In the genomic region with DNA sequence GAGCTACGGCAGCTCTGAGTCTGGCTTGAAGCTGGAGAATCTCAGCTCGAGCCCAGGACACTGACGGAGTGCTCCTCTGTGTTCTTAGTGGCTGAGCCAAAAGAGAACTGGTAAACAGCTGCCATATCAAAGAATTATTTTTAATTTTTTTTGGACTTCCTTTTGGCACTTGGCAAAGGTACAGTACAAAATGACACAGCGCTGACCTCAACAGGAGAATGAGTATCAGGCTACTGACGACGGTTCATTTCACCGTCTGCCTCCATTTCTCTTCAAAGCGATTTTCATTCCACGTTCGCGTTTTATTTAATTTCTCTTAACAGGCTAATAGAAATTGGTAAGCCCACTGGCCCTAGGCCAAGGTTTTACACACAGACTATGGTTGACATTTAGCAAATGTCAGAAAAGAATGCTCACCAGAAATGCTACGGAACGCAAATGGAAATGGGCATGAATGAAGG, we compare ENCODE assay signal across 8 mouse cellular contexts.
DNase-seq lines count a peak whose midpoint lies in the region; ATAC-seq and TF ChIP-seq lines count a peak whose summit lies in the region.

No protein-coding gene starts in this region.

- no peaks in the 10 kb centered on the region for H3K9me3 ChIP-seq in forebrain, postnatal 0 days (ENCODE audit: low read length)
- no peaks in the 10 kb centered on the region for H3K9me3 ChIP-seq in forebrain, embryonic 15.5 days
- H3K9me3 ChIP-seq in midbrain, embryonic 14.5 days (ENCODE audit: control insufficient read depth, low read length), result no peaks in the 10 kb centered on the region
- H3K9me3 ChIP-seq in midbrain, embryonic 10.5 days (replicated peaks), result no peaks in the 10 kb centered on the region; the same call in 1 of the 2 replicates
- no peaks in the 10 kb centered on the region for H3K9me3 ChIP-seq in intestine, embryonic 15.5 days
- H3K9me3 ChIP-seq in stomach, postnatal 0 days (ENCODE audit: control insufficient read depth, low read length), result no peaks in the 10 kb centered on the region

- 0 out of 2 replicates have a peak, but pooled peaks cover 13% of the 10 kb centered on the region for H3K36me3 ChIP-seq in forebrain, postnatal 0 days (ENCODE audit: insufficient read depth)
- peaks cover 10% of the 10 kb centered on the region; the same call in 1 of the 2 replicates for H3K36me3 ChIP-seq in forebrain, embryonic 15.5 days
- H3K36me3 ChIP-seq in midbrain, embryonic 14.5 days (ENCODE audit: control insufficient read depth, insufficient read depth, low read length), result peaks cover 26% of the 10 kb centered on the region
- H3K36me3 ChIP-seq in midbrain, embryonic 10.5 days, result peaks cover 33% of the 10 kb centered on the region
- no peaks in the 10 kb centered on the region for H3K36me3 ChIP-seq in intestine, embryonic 15.5 days
- H3K36me3 ChIP-seq in stomach, postnatal 0 days (ENCODE audit: control insufficient read depth, insufficient read depth, low read length), result no peaks in the 10 kb centered on the region

- WGBS in forebrain, postnatal 0 days, result 61% methylated on average over 13 of the region's 13 CpGs
- 59% methylated on average over 13 of the region's 13 CpGs for WGBS in forebrain, embryonic 15.5 days
- WGBS in midbrain, embryonic 14.5 days, result 82% methylated on average over 13 of the region's 13 CpGs
- WGBS in midbrain, embryonic 10.5 days, result 93% methylated on average over 13 of the region's 13 CpGs
- 48% methylated on average over 13 of the region's 13 CpGs for WGBS in intestine, embryonic 15.5 days
- 29% methylated on average over 13 of the region's 13 CpGs for WGBS in stomach, postnatal 0 days

- H3K27ac ChIP-seq in forebrain, postnatal 0 days (ENCODE audit: low read depth, low read length), result no peak overlapping the region
- H3K27ac ChIP-seq in forebrain, embryonic 15.5 days (replicated peaks), result no peak overlapping the region
- H3K27ac ChIP-seq in midbrain, embryonic 14.5 days (replicated peaks; ENCODE audit: low read depth, low read length), result no peak overlapping the region
- H3K27ac ChIP-seq in midbrain, embryonic 10.5 days (replicated peaks), result no peak overlapping the region
- H3K27ac ChIP-seq in intestine, embryonic 15.5 days, result no peak overlapping the region
- H3K27ac ChIP-seq in stomach, postnatal 0 days (replicated peaks), result no peak overlapping the region

- no peak for TF ChIP-seq CTCF in forebrain, postnatal 0 days (IDR thresholded peaks at IDR 0.05; ENCODE audit: low read depth)
- no peak for TF ChIP-seq CTCF in stomach, postnatal 0 days (IDR thresholded peaks at IDR 0.05; ENCODE audit: low read depth)

- H3K4me3 ChIP-seq in forebrain, postnatal 0 days (ENCODE audit: low read depth, low read length), result no peak overlapping the region
- no peak overlapping the region for H3K4me3 ChIP-seq in forebrain, embryonic 15.5 days
- no peak overlapping the region for H3K4me3 ChIP-seq in midbrain, embryonic 14.5 days (replicated peaks; ENCODE audit: low read depth, low read length)
- H3K4me3 ChIP-seq in midbrain, embryonic 10.5 days, result no peak overlapping the region
- no peak overlapping the region for H3K4me3 ChIP-seq in intestine, embryonic 15.5 days (replicated peaks)
- no peak overlapping the region for H3K4me3 ChIP-seq in stomach, postnatal 0 days (ENCODE audit: low read depth, low read length)

- TF ChIP-seq EP300 in stomach, postnatal 0 days (optimal IDR thresholded peaks at IDR 0.05), result no peak

- H3K4me2 ChIP-seq in forebrain, postnatal 0 days (ENCODE audit: low read depth), result no peak overlapping the region
- H3K4me2 ChIP-seq in forebrain, embryonic 15.5 days (replicated peaks), result no peak overlapping the region
- no peak overlapping the region for H3K4me2 ChIP-seq in midbrain, embryonic 14.5 days (ENCODE audit: low read length)
- no peak overlapping the region; the same call in 1 of the 2 replicates for H3K4me2 ChIP-seq in intestine, embryonic 15.5 days (replicated peaks)
- peak overlapping the region; percentile 35 for H3K4me2 ChIP-seq in stomach, postnatal 0 days (replicated peaks; ENCODE audit: low read depth)

- DNase-seq in forebrain, postnatal 0 days, result peak; percentile 27
- DNase-seq in midbrain, embryonic 14.5 days, result peak; percentile 30
- no peak for DNase-seq in midbrain, embryonic 10.5 days (ENCODE audit: low spot score)
- no peak for DNase-seq in stomach, postnatal 0 days (ENCODE audit: low spot score)
- no peak for DNase-seq in urinary bladder, postnatal 25 days (ENCODE audit: low spot score)

- H3K27me3 ChIP-seq in forebrain, postnatal 0 days (ENCODE audit: insufficient read depth, low read length), result no peaks in the 10 kb centered on the region
- H3K27me3 ChIP-seq in forebrain, embryonic 15.5 days, result no peaks in the 10 kb centered on the region
- peaks cover 32% of the 10 kb centered on the region for H3K27me3 ChIP-seq in midbrain, embryonic 14.5 days (ENCODE audit: control insufficient read depth, insufficient read depth, low read length)
- H3K27me3 ChIP-seq in midbrain, embryonic 10.5 days (ENCODE audit: low read depth, poor library complexity, severe bottlenecking), result peaks cover 74% of the 10 kb centered on the region
- no peaks in the 10 kb centered on the region for H3K27me3 ChIP-seq in intestine, embryonic 15.5 days (replicated peaks)
- no peaks in the 10 kb centered on the region for H3K27me3 ChIP-seq in stomach, postnatal 0 days (ENCODE audit: control insufficient read depth, insufficient read depth, low read length)

- 0 out of 2 replicates have a peak, but pooled peaks have one; percentile 14 for ATAC-seq in forebrain, postnatal 0 days
- ATAC-seq in forebrain, embryonic 15.5 days (replicated peaks), result no peak
- ATAC-seq in midbrain, embryonic 14.5 days (ENCODE audit: low FRiP score, low TSS enrichment), result no peak
- peak; percentile 73 for ATAC-seq in intestine, embryonic 15.5 days
- ATAC-seq in stomach, postnatal 0 days (ENCODE audit: low FRiP score, low TSS enrichment), result no peak
- ATAC-seq in inflammation-experienced regulatory T-cells, adult 6 months, result no peak

- no peak overlapping the region for H3K9ac ChIP-seq in forebrain, postnatal 0 days
- H3K9ac ChIP-seq in forebrain, embryonic 15.5 days (replicated peaks), result no peak overlapping the region
- no peak overlapping the region for H3K9ac ChIP-seq in midbrain, embryonic 14.5 days (replicated peaks; ENCODE audit: low read length)
- H3K9ac ChIP-seq in intestine, embryonic 15.5 days, result no peak overlapping the region
- no peak overlapping the region for H3K9ac ChIP-seq in stomach, postnatal 0 days (ENCODE audit: low read length)

- no peaks in the 10 kb centered on the region for H3K4me1 ChIP-seq in forebrain, postnatal 0 days (ENCODE audit: insufficient read depth)
- H3K4me1 ChIP-seq in forebrain, embryonic 15.5 days, result peaks cover 8% of the 10 kb centered on the region; the same call in 1 of the 2 replicates
- no peaks in the 10 kb centered on the region for H3K4me1 ChIP-seq in midbrain, embryonic 14.5 days (ENCODE audit: control insufficient read depth, insufficient read depth, low read length)
- H3K4me1 ChIP-seq in midbrain, embryonic 10.5 days, result 0 out of 2 replicates have a peak, but pooled peaks cover 4% of the 10 kb centered on the region
- no peaks in the 10 kb centered on the region for H3K4me1 ChIP-seq in intestine, embryonic 15.5 days (replicated peaks)
- H3K4me1 ChIP-seq in stomach, postnatal 0 days (replicated peaks; ENCODE audit: control insufficient read depth, insufficient read depth), result no peaks in the 10 kb centered on the region

Comparison
In these comparisons a context has a peak if more than half of its experiments do, and no peak if none do; other contexts are left out.
1. ATAC-seq: peak in forebrain, postnatal 0 days (single experiment) and intestine, embryonic 15.5 days (single experiment); none in forebrain, embryonic 15.5 days (single experiment), midbrain, embryonic 14.5 days (single experiment), stomach, postnatal 0 days (single experiment) and inflammation-experienced regulatory T-cells, adult 6 months (single experiment).
2. DNase-seq: peak in forebrain, postnatal 0 days (single experiment) and midbrain, embryonic 14.5 days (single experiment); none in midbrain, embryonic 10.5 days (single experiment), stomach, postnatal 0 days (single experiment) and urinary bladder, postnatal 25 days (single experiment).